Mouse (Mus musculus) hindbrain, embryonic 12.5 days (tissue): ENCODE results near the gene Gm47429. TPM values are rescaled to one million over a fixed set of nuclear protein-coding genes. Genes with fewer than 3 reads are reported as not detected.

Experiments
- ATAC-seq: fragments of 200-750 bp; cut with Nextera tagmentation; 2 replicates; pipeline ENCODE4 v1.8.0; 2017; ENCODE audit warnings: moderate TSS enrichment; ENCODE audit not compliant: low FRiP score
- H3K27ac ChIP-seq: fragments of 300-500 bp; sonication (generic); 2 replicates; pipeline ENCODE4 v1.5.1; 2016; ENCODE audit warnings: mild to moderate bottlenecking
- H3K27me3 ChIP-seq: fragments of 300-500 bp; sonication (generic); 2 replicates; pipeline ENCODE4 v1.6.1; 2016; ENCODE audit warnings: mild to moderate bottlenecking
- H3K36me3 ChIP-seq: fragments of 300-500 bp; sonication (generic); 2 replicates; pipeline ENCODE4 v1.6.1; 2016; ENCODE audit warnings: mild to moderate bottlenecking
- H3K4me1 ChIP-seq: fragments of 300-500 bp; sonication (generic); 2 replicates; pipeline ENCODE4 v1.6.1; 2016
- H3K4me2 ChIP-seq: fragments of 300-500 bp; sonication (generic); replicated peaks from 2 replicates; pipeline ENCODE4 v1.6.1; 2016; ENCODE audit warnings: mild to moderate bottlenecking
- H3K4me3 ChIP-seq: fragments of 300-500 bp; sonication (generic); 2 replicates; pipeline ENCODE4 v1.5.1; 2016; ENCODE audit warnings: mild to moderate bottlenecking
- H3K9ac ChIP-seq: fragments of 300-500 bp; sonication (generic); 2 replicates; pipeline ENCODE4 v1.6.1; 2016; ENCODE audit warnings: mild to moderate bottlenecking, moderate library complexity
- H3K9me3 ChIP-seq: fragments of 300-500 bp; sonication (generic); replicated peaks from 2 replicates; pipeline ENCODE4 v1.6.1; 2016; ENCODE audit warnings: mild to moderate bottlenecking
- WGBS: fragments of 180-500 bp; shearing (Covaris S2); methylation state at CpG from one replicate; pipeline ENCODE4 v1.1.7; 2016; 5-methylcytosine and 5-hydroxymethylcytosine counted together
- polyA plus RNA-seq: library from polyadenylated mRNA; unstranded; fragments of >200 nt; fragmentation: Nextera tagmentation; extraction: Ambion mirVana; gene quantifications from 2 replicates; pipeline ENCODE4 v1.2.1, GENCODE M21; 2016

Gm47429 gene
- polyA plus RNA-seq, 1 experiment from 2014 or later = not detected

GRCm38 (mm10) chr13:50417389-50418183, 26.1 kb downstream of the Gm47429 start, which contains the start of gene Fbxw17:
Gene Fbxw17, plus strand, starts transcription at chr13:50417864.
- Histone ChIP-seq H3K9me3 (no peaks in the 10 kb centered on the region), H3K4me2 (peak within 1 kb of the TSS; percentile 74), H3K36me3 (peaks cover 12% of the 10 kb centered on the region; the same call in 1 of the 2 replicates), H3K9ac (peak within 1 kb of the TSS; percentile 89), H3K4me3 (peak within 1 kb of the TSS; percentile 92), H3K27me3 (no peaks in the 10 kb centered on the region), H3K27ac (peak within 1 kb of the TSS; percentile 62), H3K4me1 (peaks cover 10% of the 10 kb centered on the region)
- ATAC-seq = peak; percentile 98
- 13% methylated on average over 33 of the region's 35 CpGs for WGBS

Other genes with a start within 250 kb of the Gm47429 start
- gene Gm906, start 193.6 kb downstream of the Gm47429 start, polyA plus RNA-seq = not detected in 2 replicates
- 39.6 and 42.5 TPM in 2 replicates for gene Fbxw17, start 26.0 kb downstream of the Gm47429 start, polyA plus RNA-seq
- not detected in 2 replicates for gene Nutm2, start 23.4 kb upstream of the Gm47429 start, polyA plus RNA-seq
- gene Gm904, start 199.3 kb upstream of the Gm47429 start, polyA plus RNA-seq = not detected in 2 replicates